Mouse (Mus musculus): ENCODE data around the gene Pkp3. TPM values are rescaled to one million over a fixed set of nuclear protein-coding genes. Genes with fewer than 3 reads are reported as not detected.

The Pkp3 gene
- polyA plus RNA-seq, 1 experiment = 47.7 TPM

- TF ChIP-seq CTCF (IDR thresholded peaks at IDR 0.05; ENCODE audit: insufficient read depth, low read length) (no peak), POLR2A (IDR thresholded peaks at IDR 0.05; ENCODE audit: borderline replicate concordance, extremely low read depth, low read depth, low read length) (no peak)
- 63% methylated on average over 4 of the region's 4 CpGs for WGBS
- Histone ChIP-seq H3K4me3 (replicated peaks; ENCODE audit: extremely low read depth, low read depth, low read length) (no peak overlapping the region), H3K4me1 (ENCODE audit: control insufficient read depth, insufficient read depth, low read length) (peaks cover 17% of the 10 kb centered on the region)
- no peak for DNase-seq
These were observed 35.5 kb upstream of the Pkp3 start for GRCm38 (mm10) chr7:141042539-141042938.

GRCm38 (mm10) chr7:141046931-141047580 is 31.0 kb upstream of the Pkp3 start:
- WGBS = 33% methylated on average over 6 of the region's 6 CpGs
- no peak for DNase-seq
- no peak for TF ChIP-seq POLR2A (IDR thresholded peaks at IDR 0.05; ENCODE audit: borderline replicate concordance, extremely low read depth, low read depth, low read length)
- no peak for TF ChIP-seq CTCF (IDR thresholded peaks at IDR 0.05; ENCODE audit: insufficient read depth, low read length)

GRCm38 (mm10) chr7:141047581-141048225 is 30.3 kb upstream of the Pkp3 start:
- DNase-seq = peak; percentile 76
- no peak for TF ChIP-seq CTCF (IDR thresholded peaks at IDR 0.05; ENCODE audit: insufficient read depth, low read length)
- peak; percentile 90 for TF ChIP-seq POLR2A (IDR thresholded peaks at IDR 0.05; ENCODE audit: borderline replicate concordance, extremely low read depth, low read depth, low read length)
- Histone ChIP-seq H3K4me3 (replicated peaks; ENCODE audit: extremely low read depth, low read depth, low read length) (peak overlapping the region; percentile 30), H3K4me1 (ENCODE audit: control insufficient read depth, insufficient read depth, low read length) (peaks cover 15% of the 10 kb centered on the region)
- WGBS = 6% methylated on average over 15 of the region's 19 CpGs

More at GRCm38 (mm10) chr7:141046931-141047580, 31.0 kb upstream of the Pkp3 start:
- Histone ChIP-seq H3K4me3 (replicated peaks; ENCODE audit: extremely low read depth, low read depth, low read length) (no peak overlapping the region), H3K4me1 (ENCODE audit: control insufficient read depth, insufficient read depth, low read length) (peaks cover 15% of the 10 kb centered on the region)

- TF ChIP-seq POLR2A (IDR thresholded peaks at IDR 0.05; ENCODE audit: borderline replicate concordance, extremely low read depth, low read depth, low read length) (no peak), CTCF (IDR thresholded peaks at IDR 0.05; ENCODE audit: insufficient read depth, low read length) (peak; percentile 79)
- 7% methylated on average over 21 of the region's 21 CpGs for WGBS
- peak; percentile 91 for DNase-seq
- Histone ChIP-seq H3K4me1 (ENCODE audit: control insufficient read depth, insufficient read depth, low read length) (peaks cover 15% of the 10 kb centered on the region), H3K4me3 (replicated peaks; ENCODE audit: extremely low read depth, low read depth, low read length) (peak overlapping the region; percentile 30)
These were observed 29.5 kb upstream of the Pkp3 start for GRCm38 (mm10) chr7:141048226-141049218.

- TF ChIP-seq CTCF (IDR thresholded peaks at IDR 0.05; ENCODE audit: insufficient read depth, low read length) (no peak), POLR2A (IDR thresholded peaks at IDR 0.05; ENCODE audit: borderline replicate concordance, extremely low read depth, low read depth, low read length) (no peak)
- Histone ChIP-seq H3K4me3 (replicated peaks; ENCODE audit: extremely low read depth, low read depth, low read length) (no peak overlapping the region), H3K4me1 (ENCODE audit: control insufficient read depth, insufficient read depth, low read length) (peaks cover 15% of the 10 kb centered on the region)
- DNase-seq = no peak
- 69% methylated on average over 2 of the region's 2 CpGs for WGBS
These were observed 28.7 kb upstream of the Pkp3 start for GRCm38 (mm10) chr7:141049326-141049725.

GRCm38 (mm10) chr7:141051060-141051685 is 26.8 kb upstream of the Pkp3 start:
- TF ChIP-seq POLR2A (IDR thresholded peaks at IDR 0.05; ENCODE audit: borderline replicate concordance, extremely low read depth, low read depth, low read length) (no peak), CTCF (IDR thresholded peaks at IDR 0.05; ENCODE audit: insufficient read depth, low read length) (no peak)
- Histone ChIP-seq H3K4me3 (replicated peaks; ENCODE audit: extremely low read depth, low read depth, low read length) (no peak overlapping the region), H3K4me1 (ENCODE audit: control insufficient read depth, insufficient read depth, low read length) (peaks cover 15% of the 10 kb centered on the region)
- no peak for DNase-seq
- 64% methylated on average over 17 of the region's 17 CpGs for WGBS

- TF ChIP-seq CTCF (IDR thresholded peaks at IDR 0.05; ENCODE audit: insufficient read depth, low read length) = no peak
- TF ChIP-seq POLR2A (IDR thresholded peaks at IDR 0.05; ENCODE audit: borderline replicate concordance, extremely low read depth, low read depth, low read length) = no peak
- no peak overlapping the region for H3K4me3 ChIP-seq (replicated peaks; ENCODE audit: extremely low read depth, low read depth, low read length)
- peaks cover 9% of the 10 kb centered on the region for H3K4me1 ChIP-seq (ENCODE audit: control insufficient read depth, insufficient read depth, low read length)
- DNase-seq = no peak
- 84% methylated on average over 4 of the region's 4 CpGs for WGBS
These were observed 26.0 kb upstream of the Pkp3 start for GRCm38 (mm10) chr7:141052016-141052415.

- 78% methylated on average over 2 of the region's 2 CpGs for WGBS
- DNase-seq = no peak
- TF ChIP-seq CTCF (IDR thresholded peaks at IDR 0.05; ENCODE audit: insufficient read depth, low read length) (no peak), POLR2A (IDR thresholded peaks at IDR 0.05; ENCODE audit: borderline replicate concordance, extremely low read depth, low read depth, low read length) (no peak)
- Histone ChIP-seq H3K4me1 (ENCODE audit: control insufficient read depth, insufficient read depth, low read length) (peaks cover 5% of the 10 kb centered on the region), H3K4me3 (replicated peaks; ENCODE audit: extremely low read depth, low read depth, low read length) (no peak overlapping the region)
These were observed 25.6 kb upstream of the Pkp3 start for GRCm38 (mm10) chr7:141052421-141052820.

GRCm38 (mm10) chr7:141055785-141056184 is 22.2 kb upstream of the Pkp3 start:
- DNase-seq = no peak
- Histone ChIP-seq H3K4me3 (replicated peaks; ENCODE audit: extremely low read depth, low read depth, low read length) (no peak overlapping the region), H3K4me1 (ENCODE audit: control insufficient read depth, insufficient read depth, low read length) (peaks cover 2% of the 10 kb centered on the region; the same call in 1 of the 2 replicates)
- WGBS = 73% methylated on average over 4 of the region's 4 CpGs
- TF ChIP-seq CTCF (IDR thresholded peaks at IDR 0.05; ENCODE audit: insufficient read depth, low read length) (0 out of 2 replicates have a peak, but pooled peaks have one; percentile 14), POLR2A (IDR thresholded peaks at IDR 0.05; ENCODE audit: borderline replicate concordance, extremely low read depth, low read depth, low read length) (no peak)

Measured in lung, adult 2 months (tissue).